Mouse (Mus musculus): Measurements from ENCODE around the gene Wdr19. TPM values are rescaled to one million over a fixed set of nuclear protein-coding genes. Genes with fewer than 3 reads are reported as not detected.

Gene Wdr19
- polyA plus RNA-seq, 1 experiment from 2014 or later = 16.4 TPM

Other genes starting within 250 kb of the Wdr19 start
- gene Tlr6, start 239.6 kb upstream of the Wdr19 start, polyA plus RNA-seq (2016; fragmentation: Nextera tagmentation; extraction: Ambion mirVana) = 0.96 and 1.1 TPM in 2 replicates
- 27.9 and 31.9 TPM in 2 replicates for gene Fam114a1, start 229.6 kb upstream of the Wdr19 start, polyA plus RNA-seq (2016; fragmentation: Nextera tagmentation; extraction: Ambion mirVana)
- gene Tmem156, start 107.6 kb upstream of the Wdr19 start, polyA plus RNA-seq (2016; fragmentation: Nextera tagmentation; extraction: Ambion mirVana) = not detected in 2 replicates
- gene Klhl5, start 92.2 kb upstream of the Wdr19 start, polyA plus RNA-seq (2016; fragmentation: Nextera tagmentation; extraction: Ambion mirVana) = 33.3 and 33.7 TPM in 2 replicates
- gene Rfc1, start 136.0 kb downstream of the Wdr19 start, polyA plus RNA-seq (2016; fragmentation: Nextera tagmentation; extraction: Ambion mirVana) = 68.5 and 82.2 TPM in 2 replicates
- not detected in 2 replicates for gene Klb, start 148.6 kb downstream of the Wdr19 start, polyA plus RNA-seq (2016; fragmentation: Nextera tagmentation; extraction: Ambion mirVana)
- gene Rpl9, start 191.7 kb downstream of the Wdr19 start, polyA plus RNA-seq (2016; fragmentation: Nextera tagmentation; extraction: Ambion mirVana) = 663 and 741 TPM in 2 replicates
- 58.3 and 60.2 TPM in 2 replicates for gene Lias, start 191.8 kb downstream of the Wdr19 start, polyA plus RNA-seq (2016; fragmentation: Nextera tagmentation; extraction: Ambion mirVana)
- 93.6 and 97.0 TPM in 2 replicates for gene Ugdh, start 236.3 kb downstream of the Wdr19 start, polyA plus RNA-seq (2016; fragmentation: Nextera tagmentation; extraction: Ambion mirVana)

Data from hindbrain, embryonic 12.5 days (tissue).